Mouse (Mus musculus) adrenal gland, adult 8-10 months (tissue): ENCODE data around the gene Dab1. TPM values are rescaled to one million over a fixed set of nuclear protein-coding genes. Genes with fewer than 3 reads are reported as not detected.

Experiments
- DNase-seq: peaks from one replicate; pipeline ENCODE4 v3.0.0; 2022
- total RNA-seq, 4 experiments: library from RNA; stranded (reverse); gene quantifications; 2 replicates each; pipeline ENCODE4 v1.2.4; 2022

The Dab1 gene
- total RNA-seq, 4 experiments from 2014 or later = 1.3 to 2.0 (median 1.8) TPM

DNA sequence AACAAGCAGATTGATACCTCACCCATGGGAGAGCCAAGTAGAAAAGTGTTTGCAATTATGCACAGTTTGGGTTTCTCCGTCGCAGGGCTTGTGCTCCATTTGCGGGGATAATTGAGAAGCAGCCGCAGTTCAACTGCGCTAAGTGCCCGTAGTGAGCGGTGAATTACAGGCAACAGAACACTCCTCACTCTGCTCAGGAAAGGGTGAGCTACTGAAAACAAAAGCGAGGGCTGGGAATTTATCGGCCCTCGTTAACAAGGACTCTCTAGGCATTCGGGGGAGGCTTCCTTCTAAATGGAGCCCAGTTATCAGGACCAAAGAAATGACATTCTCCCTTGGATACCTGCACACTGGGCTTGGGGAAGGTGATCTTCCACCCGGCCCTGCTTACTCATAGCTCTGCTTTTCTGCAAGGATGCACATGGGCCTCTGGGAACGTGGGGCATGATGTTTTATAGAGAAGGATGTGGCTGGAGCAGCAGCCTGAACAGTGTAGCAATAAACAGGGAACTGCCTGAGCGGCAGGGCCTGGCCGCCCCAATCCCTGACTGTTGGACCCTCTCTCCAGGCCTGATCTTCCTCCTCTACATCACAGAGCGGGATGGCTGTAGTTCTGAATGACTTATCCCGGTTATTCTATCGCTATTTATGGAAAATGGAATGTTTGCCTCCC is 1067.1 kb downstream of the Dab1 start:
- DNase-seq = no peak

DNA sequence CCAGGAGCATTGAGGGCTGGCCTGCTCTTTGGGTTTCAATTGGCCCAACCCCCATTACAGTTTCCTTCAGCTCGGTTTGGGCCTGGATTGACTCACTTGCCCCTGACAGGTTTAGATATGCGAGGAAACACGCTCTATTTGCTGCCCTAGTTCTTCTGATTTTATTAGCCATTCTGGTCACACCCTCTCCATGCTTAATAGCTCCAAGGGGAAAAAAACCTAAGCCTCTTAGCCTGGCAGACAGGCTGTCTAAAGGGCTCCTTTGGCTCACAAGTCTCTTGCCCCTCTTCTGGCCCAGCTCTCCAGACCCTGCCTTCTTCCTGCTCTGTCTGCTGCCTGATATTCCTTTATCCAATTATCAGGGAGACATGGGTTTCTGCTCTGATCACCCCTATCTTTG is 1069.9 kb downstream of the Dab1 start:
- peak; percentile 5 for DNase-seq

DNA sequence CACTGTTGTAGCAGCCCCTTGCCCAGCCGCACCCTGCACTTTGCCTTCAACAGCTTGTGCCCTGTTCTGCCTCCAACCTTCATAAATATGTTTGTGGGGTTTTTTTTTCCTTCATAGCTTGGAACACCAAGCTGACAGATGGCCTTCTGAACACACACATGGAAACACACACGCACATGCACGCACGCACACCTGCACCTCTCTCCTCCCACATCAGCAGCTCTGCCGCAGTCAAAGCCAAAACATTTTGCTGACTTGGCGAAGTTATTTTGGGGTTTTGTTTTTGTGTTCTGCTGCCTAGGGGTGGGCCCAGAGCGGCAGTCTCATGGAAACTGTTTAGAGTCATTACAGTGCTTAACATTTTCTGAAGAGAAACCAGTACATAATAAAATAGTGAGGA is 1071.9 kb downstream of the Dab1 start:
- no peak for DNase-seq

DNA sequence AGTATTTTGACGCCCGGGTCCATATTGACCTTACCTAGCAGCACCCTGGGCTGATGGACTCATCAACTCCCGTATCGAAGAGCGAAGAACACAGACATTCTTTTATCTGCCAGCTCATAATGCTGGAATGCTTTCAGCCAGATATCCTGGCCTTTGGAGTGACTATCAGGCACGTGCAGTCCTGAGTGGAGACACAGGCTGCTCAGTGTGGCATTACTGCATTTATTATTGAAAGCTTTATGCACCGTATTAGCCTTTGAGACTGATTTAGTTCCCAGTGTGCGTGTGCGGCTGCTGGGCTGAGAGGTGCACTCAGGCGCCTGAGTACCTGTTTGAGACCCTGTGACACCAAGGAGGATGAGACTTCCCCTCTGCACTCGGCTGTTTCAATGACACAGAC is 1075.0 kb downstream of the Dab1 start:
- no peak for DNase-seq

DNA sequence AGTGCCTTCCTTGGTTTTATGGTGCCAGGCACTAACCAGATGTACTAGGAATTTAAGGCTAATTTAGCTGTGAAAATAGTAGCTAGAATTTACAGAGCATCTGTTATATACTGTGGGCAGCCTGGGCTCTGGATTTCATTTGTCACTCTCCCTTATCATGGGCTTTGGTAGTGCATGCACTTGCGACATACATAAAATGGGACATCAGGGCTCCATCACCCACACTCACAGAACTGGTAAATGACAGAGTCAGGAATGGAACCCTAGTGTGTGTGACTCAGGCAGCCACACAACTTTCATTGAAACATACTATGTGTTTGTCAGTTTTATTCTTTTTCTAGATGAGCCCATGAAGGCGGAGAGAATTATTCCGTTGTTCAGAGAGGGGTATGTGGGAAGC is 1077.4 kb downstream of the Dab1 start:
- DNase-seq = no peak

DNA sequence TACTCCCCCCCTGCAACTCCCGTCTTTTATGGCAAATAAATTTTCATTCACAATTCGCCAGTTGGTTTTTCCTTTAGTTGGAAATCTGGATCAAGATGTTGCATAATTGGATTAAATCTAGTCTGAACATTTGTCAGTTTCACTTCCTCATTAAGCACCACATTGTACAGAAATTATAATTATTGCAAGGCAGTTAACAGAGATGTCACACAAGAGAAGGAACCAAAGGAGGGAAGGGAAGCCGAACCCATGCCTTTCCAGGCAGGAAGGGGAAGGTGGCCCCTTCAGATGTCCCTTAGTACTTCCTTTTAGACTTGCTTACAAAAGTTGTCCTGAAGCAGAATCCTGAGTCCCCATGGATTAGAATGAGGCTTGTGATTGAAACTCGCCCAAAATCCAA is 1078.5 kb downstream of the Dab1 start:
- no peak for DNase-seq

DNA sequence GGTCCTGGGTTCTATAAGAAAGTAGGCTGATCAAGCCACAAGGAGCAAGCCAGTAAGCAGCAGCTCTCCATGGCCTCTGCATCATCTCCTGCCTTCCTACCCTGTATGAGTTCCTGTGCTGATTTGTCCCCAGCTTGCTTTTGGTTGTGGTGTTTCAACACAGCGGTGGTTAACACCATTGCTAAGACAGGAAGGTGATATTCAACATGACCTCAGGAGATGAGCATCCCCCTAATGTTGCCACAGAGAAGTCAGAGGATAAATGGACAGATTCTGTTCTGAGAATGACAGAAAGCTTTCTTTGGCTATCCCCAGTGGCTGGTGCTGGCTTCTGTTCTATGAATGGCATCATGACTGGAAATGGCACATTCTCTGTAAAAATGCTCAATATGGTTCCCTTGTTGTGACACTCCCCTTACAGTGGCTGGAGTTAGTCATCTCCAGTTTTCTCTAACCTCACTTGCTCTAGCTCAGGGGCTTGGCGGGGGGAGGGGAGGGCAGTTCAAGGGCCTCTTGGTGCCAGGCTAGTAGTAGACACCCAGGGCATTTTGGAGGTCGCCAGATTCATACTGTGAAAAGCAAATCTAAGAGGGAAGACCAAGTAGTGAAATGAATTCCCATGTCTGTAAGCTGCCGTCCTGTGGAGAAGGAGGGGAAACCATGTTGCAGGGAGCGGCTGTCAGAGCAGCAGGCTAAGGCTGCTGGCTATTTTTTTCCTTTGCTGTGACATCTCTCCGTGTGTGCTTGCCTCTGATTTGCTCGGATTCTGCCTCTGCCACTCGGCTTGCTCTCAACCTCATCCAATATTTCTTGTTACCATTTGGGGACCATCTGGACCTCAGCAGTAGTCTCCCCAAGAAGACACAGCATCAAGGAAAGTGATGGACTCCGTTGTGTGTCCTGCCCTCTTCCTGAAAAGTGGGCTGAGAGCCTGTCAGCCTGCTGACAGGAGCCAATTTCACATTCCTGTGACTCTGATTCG is 1086.8 kb downstream of the Dab1 start:
- DNase-seq = no peak

DNA sequence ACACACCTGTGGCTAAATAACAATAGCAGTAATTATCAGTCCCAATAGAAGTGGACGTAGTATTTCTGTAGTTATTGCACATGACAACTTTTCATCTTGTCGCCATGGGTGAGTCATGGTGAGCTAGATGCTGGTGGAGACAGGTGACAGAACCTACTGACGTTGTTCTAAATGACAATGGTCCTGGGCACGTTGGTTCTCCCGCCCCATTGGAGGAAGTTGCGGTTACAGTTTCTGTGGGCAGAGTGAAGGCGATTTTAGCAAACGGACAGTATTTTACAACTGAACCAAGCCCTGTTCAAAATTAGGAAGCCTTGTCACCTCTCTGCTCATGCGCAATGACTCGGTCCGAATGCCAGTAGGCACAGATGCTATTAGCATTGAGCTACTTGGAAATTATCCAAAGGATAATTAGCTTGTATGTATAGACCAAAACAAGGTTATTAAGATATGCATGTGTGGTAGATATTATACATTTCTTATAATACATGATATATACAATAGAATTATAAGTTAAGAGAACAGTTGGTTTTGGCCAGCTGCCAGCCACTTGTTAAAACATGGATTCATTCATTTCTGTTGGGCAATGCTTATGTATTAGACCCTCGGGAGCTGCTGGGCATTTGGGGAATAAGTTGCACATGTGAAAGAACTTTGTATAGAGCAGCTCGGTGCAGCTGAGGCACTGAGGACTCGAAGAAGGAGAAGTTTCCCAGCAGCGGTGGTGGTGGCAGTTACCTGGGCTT is 1093.4 kb downstream of the Dab1 start:
- DNase-seq = no peak

DNA sequence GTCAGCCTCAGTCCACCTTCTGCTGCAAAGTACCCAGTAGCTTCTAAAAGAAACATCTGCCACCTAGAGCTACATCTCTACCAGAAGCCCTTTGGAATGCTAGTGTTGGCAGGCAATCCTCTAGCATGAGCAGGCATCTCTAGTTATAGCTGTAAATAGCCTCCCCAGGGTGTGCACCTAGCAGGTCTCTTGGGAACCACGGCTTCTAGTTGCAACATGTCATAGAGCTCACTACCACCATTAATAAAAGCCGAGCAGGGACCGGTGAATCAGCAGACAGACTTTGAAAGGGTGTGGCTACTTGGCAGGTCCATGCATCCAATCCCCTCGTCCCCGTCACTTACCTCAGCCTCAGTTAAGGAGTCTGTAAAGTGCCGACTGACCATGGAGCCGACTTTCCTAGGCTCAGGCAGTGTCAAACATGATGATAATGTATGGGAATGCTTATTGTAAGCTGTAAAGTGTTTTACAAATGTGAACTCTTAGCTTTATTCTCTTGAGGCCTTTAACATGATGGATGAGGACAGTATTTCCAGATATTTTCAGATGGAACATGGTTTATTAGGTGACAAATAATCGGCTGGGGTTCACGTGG is 1095.9 kb downstream of the Dab1 start:
- DNase-seq = no peak

DNA sequence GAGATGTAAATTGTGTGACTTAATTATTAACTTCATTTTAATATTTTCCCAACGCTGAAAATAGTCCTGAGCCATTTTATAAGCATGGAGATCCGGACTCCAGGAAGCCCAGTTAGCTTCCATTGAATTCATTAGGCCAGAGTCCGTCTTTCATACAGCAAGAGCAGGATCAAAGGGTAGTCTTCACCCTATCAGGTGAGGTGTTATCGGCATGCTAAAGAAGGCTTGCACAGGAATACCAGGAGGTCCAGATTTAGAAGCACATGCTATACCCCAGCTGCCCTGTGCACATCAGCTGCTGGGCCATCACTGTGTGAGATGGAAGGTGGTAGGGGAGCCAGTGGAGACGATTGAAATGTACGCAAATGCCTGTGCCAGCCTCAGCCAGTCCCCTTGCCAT is 1096.7 kb downstream of the Dab1 start:
- no peak for DNase-seq

DNA sequence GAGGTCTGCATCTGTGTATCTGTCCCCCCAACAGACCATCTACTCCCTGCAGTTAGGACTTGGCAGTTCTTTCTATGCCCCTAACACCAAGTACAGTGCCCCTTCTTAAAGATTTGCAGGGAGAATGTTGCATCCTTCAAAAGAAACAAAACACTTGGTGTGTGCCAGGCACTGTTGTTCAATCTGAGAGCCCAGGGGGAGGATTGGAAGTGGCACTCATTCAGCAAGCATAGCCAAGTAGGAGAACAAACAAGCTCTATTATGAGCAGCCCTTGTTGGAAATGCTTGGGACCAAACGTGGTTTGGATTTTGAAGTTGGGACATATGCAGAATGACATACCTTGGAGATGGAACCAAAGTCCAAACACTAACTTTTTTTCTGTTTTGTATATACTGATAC is 1097.3 kb downstream of the Dab1 start:
- DNase-seq = no peak

DNA sequence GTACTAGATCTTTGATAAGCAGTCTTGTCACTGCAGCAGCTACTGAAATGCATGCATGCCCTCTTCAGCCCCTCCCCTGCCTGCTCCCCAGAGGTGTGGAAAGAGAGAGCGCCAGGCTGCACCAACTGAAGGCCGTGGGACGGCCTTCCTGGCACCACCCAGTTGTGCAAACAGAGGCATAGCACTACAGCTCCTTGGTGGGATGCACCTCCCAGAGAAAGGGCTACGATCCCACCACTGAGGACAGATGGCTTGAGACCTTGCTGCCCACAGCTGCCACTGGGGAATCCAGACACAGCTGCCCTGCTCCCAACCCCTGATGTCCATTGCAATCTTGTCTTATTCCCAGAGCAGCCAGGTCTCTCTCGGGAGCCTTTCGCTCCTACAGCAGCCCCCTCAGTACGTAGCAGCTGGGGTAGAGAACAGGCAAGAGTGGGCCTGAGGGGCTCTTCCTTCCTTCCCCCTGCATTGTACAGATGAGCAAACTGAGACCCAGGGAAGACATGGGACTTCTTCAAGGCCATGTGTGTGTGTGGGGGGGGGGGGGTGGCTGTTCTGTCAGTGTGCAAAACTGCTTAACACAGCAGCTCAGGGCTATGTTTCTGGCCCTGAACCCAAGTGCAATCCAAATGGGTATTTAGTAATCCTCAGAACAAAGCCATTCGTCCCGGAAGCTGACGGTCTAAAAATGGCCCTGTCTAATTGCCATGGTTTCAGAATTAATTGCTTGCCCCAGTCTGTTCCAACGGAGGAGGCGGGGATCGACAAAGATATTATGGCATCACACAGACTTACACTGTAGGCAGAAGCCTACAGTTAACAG is 1100.0 kb downstream of the Dab1 start:
- peak; percentile 63 for DNase-seq

DNA sequence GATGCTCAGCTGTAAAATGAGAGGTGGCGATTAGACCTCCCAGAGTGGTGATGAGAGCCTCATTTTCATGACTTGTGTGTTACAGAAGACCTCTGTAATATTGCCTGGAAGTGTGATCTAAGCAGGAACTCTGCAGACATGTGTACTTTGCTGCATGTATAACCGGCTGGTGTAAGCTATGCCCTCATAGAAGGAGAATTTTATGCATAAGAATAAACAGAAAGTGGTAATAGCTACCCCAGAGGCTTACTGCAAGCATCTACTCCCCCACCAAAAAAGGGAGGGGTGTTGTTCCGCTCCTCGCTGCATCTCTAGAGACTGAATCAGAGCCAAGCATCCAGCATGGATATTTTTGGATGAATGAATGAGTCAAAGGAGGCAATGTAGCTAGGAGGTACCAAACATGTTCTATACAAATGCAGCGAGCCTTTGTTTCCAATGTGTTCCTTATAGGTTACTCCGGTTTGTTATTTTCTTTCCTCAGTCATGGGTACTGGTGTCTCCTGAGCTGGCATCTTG is 1104.4 kb downstream of the Dab1 start:
- DNase-seq = no peak

DNA sequence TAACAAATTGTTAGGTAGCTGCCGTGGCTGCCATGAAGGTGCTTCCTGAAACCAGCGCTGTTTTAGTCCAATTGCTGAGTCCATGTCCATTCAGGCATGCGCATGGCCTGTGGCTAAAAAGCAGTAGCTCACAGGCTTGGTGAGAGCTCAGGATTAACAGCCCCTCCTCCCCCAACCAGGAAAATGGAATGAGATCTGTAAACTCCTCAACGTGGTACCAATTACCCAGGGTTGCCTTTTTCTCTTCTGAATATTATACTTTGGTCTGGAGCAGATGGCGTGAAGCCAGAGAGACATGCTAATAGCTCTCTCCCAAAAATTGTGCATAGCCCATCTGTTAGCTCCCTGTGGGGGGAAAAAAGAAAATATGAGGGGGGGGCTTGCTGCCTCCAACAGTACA is 1105.1 kb downstream of the Dab1 start:
- no peak for DNase-seq

DNA sequence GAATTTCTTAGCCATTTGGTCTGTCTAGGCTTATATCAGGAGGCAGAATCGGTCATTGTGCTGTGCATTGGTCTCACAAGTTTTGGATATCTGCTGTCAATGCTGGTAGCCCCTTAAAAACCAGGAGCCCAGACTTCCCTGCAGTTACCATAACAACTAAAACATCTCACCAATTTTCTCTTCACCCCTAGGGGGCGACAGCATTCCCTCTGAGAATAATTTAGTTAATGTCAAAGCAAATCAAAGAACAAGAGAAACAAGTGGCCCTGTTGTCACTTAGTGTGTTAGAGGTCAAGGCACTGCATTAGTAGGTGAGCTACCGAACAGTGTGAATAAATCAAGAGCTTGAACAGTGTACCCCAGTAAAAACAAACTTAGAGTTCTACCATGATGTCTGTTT is 1106.5 kb downstream of the Dab1 start:
- no peak for DNase-seq

DNA sequence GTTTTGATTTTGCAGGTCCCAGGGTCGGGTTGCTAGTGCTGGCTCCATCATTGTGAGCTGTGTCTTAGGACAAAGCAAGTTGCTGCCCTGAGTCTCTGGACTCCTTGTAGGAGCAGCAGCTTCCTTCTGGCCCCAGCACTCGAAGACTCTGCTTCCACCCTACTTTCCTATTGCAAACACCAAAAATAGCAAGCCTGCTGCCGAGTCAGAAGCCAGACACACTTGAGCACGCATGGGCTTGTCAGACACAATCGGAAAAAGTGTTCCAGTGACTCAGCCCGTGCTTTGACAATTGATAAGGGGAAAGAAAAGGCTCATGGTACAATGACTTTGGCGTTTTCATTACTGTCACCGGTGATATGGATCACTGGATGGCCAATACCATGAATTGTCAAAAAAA is 1110.0 kb downstream of the Dab1 start:
- DNase-seq = no peak

DNA sequence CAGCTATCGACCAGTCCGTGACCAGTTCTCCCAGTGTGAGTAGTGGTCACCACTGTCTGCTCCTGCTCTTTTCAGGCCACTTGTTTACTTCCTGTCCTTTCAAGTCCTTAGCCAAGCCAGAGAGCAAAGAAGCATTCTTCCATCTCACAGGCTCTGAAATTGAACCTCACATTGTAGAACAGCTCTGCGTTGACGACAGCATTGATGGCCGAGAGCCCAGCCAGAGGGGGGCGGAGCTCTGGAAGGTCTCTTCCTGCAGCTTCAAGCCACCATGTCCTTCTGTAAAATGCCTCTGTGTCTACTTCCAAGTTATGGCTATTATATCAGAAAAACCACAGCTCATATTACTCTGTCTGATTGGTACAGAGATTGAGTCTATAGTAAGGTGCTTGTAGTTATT is 1127.3 kb downstream of the Dab1 start:
- no peak for DNase-seq

DNA sequence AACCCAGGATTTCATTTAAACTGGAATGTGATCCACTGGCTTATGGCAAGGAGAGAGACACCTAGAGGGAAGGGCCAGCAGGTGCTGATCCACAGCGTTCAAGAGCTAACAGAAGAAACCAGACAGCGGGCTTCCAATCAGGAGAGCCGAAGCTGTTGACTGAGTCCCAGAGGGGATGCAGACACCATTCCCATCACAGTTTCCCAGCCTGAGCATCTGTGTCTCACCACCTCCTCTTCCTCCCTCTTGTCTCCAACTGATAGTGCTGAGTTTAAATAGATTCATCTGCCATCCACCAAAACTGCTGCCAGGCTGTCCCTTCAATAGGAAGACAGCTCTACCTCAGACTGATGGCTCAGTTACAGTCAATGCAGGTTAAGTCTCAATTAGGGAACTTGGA is 1134.9 kb downstream of the Dab1 start:
- DNase-seq = no peak

DNA sequence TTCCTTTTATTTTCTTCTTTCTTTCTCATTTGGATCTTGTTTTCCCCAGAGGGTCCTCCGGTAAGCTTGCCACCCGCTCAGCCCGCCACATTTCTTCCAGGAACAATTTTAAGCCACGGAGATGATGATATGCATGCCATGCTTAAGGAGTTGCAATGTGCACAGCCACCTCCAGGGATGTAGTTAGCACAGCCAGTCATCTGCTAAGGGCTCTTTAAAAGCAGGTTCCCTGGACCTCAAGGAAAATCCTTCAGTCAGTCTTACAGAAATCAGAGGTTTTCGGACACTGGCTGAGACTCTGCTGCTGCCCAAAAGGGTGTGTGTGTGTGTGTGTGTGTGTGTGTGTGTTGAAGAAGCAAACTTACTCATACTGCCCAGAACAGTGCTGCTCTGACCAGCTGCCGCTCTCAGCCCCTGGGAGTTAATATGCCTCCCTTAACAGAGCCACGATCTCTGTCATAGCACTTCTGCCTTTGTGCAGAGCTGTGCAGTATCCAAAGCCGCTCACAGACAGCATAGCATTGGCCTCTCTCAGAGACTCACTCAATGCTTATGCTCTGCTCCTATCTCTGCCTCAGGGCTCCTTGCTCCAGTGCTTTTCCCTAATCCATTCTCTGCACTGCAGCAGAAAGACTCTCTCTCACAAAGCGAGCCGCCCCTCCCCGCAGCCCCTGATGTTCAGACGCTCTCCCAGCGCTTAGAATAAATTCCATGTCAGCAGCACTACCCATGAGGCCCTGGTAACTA is 1141.9 kb downstream of the Dab1 start:
- no peak for DNase-seq

DNA sequence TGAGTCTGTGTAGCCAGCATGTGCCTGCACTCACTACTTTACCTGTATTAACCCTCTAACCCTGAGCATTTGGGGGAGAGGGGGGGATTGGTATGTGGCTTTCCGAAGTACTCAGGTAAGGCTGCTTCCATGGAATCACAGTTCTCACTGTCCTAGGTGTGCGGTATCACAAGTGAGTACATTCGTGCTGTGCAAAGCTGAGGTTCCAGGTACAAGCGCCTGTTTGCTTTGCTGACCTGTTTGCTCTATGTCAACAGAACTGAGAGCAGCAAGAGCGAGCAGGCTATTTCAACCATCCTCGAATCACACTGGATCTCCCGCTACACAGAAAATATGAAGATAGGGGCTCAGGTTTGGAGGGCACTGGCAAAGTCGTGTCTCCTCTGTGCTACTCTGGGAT is 1146.9 kb downstream of the Dab1 start, which contains the start of gene C8b:
C8b (plus strand) TSS at position 253 of the 400 bp plus-strand sequence.
- DNase-seq = no peak

DNA sequence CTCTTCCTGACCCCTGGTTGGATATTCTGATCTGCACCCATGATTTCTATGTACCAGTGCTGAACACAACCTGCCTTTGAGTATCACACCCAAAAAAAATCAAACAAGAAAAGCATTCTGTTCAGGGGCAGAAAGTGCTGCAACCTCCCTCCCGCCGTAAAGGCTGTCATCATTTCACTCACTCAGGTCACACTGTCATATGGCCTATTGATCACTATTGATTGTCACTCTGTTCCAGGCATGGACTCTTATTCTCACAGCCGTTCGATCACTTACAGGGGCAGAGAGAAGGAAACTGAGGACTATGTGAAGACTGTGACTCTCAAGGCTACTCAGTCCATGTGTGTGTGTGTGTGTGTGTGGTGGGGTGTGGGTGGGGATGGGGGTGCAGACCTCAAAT is 1149.0 kb downstream of the Dab1 start:
- no peak for DNase-seq
